Mouse (Mus musculus): ENCODE measurements at regions not wholly inside any gene's neighbourhood (a gene's known extent, or its start where the extent isn't known, plus 50 kb on each side); places are given as distances from the start of the nearest gene placed in this dataset.

- TF ChIP-seq CTCF (IDR thresholded peaks at IDR 0.05), result no peak
- no peak for TF ChIP-seq EP300 (IDR thresholded peaks at IDR 0.05; ENCODE audit: insufficient read depth, low read depth, low read length)
- TF ChIP-seq POLR2A (IDR thresholded peaks at IDR 0.05; ENCODE audit: insufficient read depth, low read depth, low read length), result no peak
Observed at GRCm38 (mm10) chr16:63083256-63083655, 229.1 kb downstream of the Pros1 start.

Measured in heart, adult 2 months (tissue).